Mouse (Mus musculus) liver (tissue): Measurements from ENCODE around the gene Cped1.

Experiments
- DNase-seq: peaks from one replicate; pipeline ENCODE4 v3.0.0-alpha.2; 2020; ENCODE audit warnings: mixed read lengths

Cped1 gene

GRCm38 (mm10) chr6:22027854-22028253 is 42.1 kb downstream of the Cped1 start:
- DNase-seq, result no peak

GRCm38 (mm10) chr6:22030381-22030780 is 44.7 kb downstream of the Cped1 start:
- DNase-seq, result no peak

- no peak for DNase-seq
Observed at GRCm38 (mm10) chr6:22033188-22033587, 47.5 kb downstream of the Cped1 start.

GRCm38 (mm10) chr6:22035408-22035807 is 49.7 kb downstream of the Cped1 start:
- no peak for DNase-seq

- no peak for DNase-seq
Observed at GRCm38 (mm10) chr6:22035895-22036294, 50.2 kb downstream of the Cped1 start.

GRCm38 (mm10) chr6:22036396-22036795 is 50.7 kb downstream of the Cped1 start:
- no peak for DNase-seq

- no peak for DNase-seq
Observed at GRCm38 (mm10) chr6:22036911-22037310, 51.2 kb downstream of the Cped1 start.

- DNase-seq, result no peak
Observed at GRCm38 (mm10) chr6:22037441-22038050, 51.8 kb downstream of the Cped1 start.

GRCm38 (mm10) chr6:22039666-22040065 is 54.0 kb downstream of the Cped1 start:
- peak; percentile 18 for DNase-seq

GRCm38 (mm10) chr6:22044880-22045605 is 59.3 kb downstream of the Cped1 start:
- no peak for DNase-seq

- no peak for DNase-seq
Observed at GRCm38 (mm10) chr6:22047101-22047500, 61.4 kb downstream of the Cped1 start.

GRCm38 (mm10) chr6:22049093-22049492 is 63.4 kb downstream of the Cped1 start:
- no peak for DNase-seq

GRCm38 (mm10) chr6:22051526-22051925 is 65.8 kb downstream of the Cped1 start:
- DNase-seq, result no peak

GRCm38 (mm10) chr6:22053014-22053413 is 67.3 kb downstream of the Cped1 start:
- DNase-seq, result no peak

- DNase-seq, result no peak
Observed at GRCm38 (mm10) chr6:22064341-22064740, 78.6 kb downstream of the Cped1 start.

- DNase-seq, result no peak
Observed at GRCm38 (mm10) chr6:22070603-22071322, 85.0 kb downstream of the Cped1 start.

GRCm38 (mm10) chr6:22071323-22071840 is 85.7 kb downstream of the Cped1 start:
- no peak for DNase-seq

GRCm38 (mm10) chr6:22072737-22073136 is 87.0 kb downstream of the Cped1 start:
- DNase-seq, result no peak

GRCm38 (mm10) chr6:22074232-22075083 is 88.7 kb downstream of the Cped1 start:
- DNase-seq, result no peak

- DNase-seq, result no peak
Observed at GRCm38 (mm10) chr6:22078686-22079264, 93.1 kb downstream of the Cped1 start.

GRCm38 (mm10) chr6:22086056-22086455 is 100.3 kb downstream of the Cped1 start:
- no peak for DNase-seq

- DNase-seq, result peak; percentile 34
Observed at GRCm38 (mm10) chr6:22088346-22089064, 102.8 kb downstream of the Cped1 start.
